Mouse (Mus musculus): Measurements from ENCODE around the gene Fbln2. TPM values are rescaled to one million over a fixed set of nuclear protein-coding genes. Genes with fewer than 3 reads are reported as not detected.

The Fbln2 gene
- total RNA-seq, 2 experiments from 2014 or later: 42.5 to 50.6 TPM

- intact Hi-C loops (cut with DNase I): no loop called here
- no peak for DNase-seq
These were observed 10.6 kb downstream of the Fbln2 start for GRCm38 (mm10) chr6:91222694-91223346.

DNA sequence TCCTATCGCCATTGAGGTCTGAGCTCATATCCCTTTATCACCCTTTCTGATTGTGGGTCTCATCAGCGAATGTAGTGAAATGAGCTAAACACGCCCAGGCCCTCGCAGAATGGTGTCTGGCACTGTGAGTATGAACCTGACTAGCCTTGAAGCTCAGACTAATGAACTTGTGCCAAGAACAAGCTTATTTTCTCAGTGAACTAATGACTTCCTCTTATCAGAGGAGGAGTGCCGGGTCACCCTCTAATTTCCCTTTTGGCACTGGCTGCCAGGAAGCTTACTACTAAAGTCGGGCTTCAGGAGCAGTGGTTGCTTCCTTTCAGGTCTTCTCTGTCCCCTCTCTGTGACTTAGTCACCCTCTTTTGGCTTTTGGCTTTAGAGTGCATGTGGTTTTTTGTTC lies 12.7 kb downstream of the Fbln2 start:
- no peak for DNase-seq
- intact Hi-C loops (cut with DNase I): no loop called here

- DNase-seq: no peak
- intact Hi-C loops (cut with DNase I): no loop called here
These were observed 13.1 kb downstream of the Fbln2 start for GRCm38 (mm10) chr6:91225346-91225745.

DNA sequence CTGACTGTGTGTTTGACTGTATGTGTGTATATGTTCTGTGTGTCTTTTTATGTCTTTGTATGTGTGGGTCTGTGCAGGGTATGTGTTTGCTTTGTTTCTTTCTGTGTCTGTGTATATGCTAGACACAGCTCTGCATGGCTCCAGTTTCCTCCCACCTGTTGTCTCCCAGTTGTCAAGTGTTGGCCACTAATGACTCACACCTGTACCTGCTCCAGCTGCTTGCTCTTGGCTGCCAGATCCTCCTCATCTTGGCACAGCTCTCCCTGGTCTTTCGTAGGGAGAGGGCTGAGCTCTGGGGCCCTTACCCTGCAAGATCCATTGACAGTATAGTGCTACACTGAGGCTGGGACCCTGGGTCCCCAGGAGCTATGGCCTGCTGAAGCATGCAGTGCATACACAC lies 13.8 kb downstream of the Fbln2 start:
- no peak for DNase-seq

GRCm38 (mm10) chr6:91228980-91229379 lies 16.7 kb downstream of the Fbln2 start:
- no peak for DNase-seq
- intact Hi-C loops (cut with DNase I): no loop called here

More for the DNA sequence above, 13.8 kb downstream of the Fbln2 start:
- intact Hi-C loops (cut with DNase I): no loop called here

- intact Hi-C loops (cut with DNase I): no loop called here
- DNase-seq: no peak
These were observed 18.7 kb downstream of the Fbln2 start for GRCm38 (mm10) chr6:91231000-91231399.

DNA sequence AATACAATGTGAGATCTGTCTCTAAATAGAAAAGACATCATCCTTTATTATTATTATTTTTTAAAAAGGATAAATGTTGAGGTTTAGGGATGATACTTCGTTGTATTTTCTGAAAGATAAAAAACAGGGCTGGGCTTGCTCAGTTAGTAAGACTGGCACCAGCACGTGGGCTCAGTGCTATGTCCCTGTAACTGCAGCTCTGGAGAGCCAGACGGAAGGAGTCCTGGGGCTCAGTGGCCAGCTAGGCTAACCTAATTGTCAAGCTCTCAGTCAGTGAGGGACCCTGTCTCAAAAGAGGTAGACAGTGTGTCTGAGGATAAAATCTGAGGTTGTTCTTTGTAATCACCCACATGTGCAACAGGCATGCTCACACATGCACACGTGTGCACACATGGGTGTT lies 19.3 kb downstream of the Fbln2 start:
- no peak for DNase-seq
- intact Hi-C loops (cut with DNase I): no loop called here

- no peak for DNase-seq
- intact Hi-C loops (cut with DNase I): no loop called here
These were observed 20.8 kb downstream of the Fbln2 start for GRCm38 (mm10) chr6:91233011-91233410.

DNA sequence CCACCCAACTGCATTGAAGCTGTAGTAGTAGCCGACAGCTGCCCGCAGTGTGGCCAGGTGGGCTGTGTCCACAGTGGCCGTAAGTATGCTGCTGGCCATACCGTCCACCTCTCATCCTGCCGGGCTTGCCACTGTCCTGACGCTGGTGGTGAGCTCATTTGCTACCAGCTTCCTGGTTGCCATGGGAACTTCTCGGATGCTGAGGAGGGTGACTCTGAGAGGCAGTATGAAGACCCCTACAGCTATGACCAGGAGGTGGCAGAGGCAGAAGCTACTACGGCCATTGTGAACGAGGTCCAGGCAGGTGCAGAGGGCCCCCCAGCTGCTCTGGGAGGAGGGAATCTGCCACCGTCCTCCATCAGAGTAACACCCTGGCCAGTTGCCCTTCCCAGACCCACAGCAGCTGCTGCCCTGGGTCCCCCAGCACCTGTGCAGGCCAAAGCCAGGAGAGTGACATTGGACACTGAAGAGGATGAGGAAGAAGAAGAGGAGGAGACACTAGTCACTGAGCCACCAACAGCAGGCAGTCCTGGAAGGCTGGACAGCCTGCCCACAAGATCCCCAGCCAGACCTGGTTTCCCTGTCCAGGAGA lies 21.3 kb downstream of the Fbln2 start:
- intact Hi-C loops (cut with DNase I): no loop called here
- no peak for DNase-seq

GRCm38 (mm10) chr6:91236006-91236405 lies 23.8 kb downstream of the Fbln2 start:
- no peak for DNase-seq
- intact Hi-C loops (cut with DNase I): no loop called here

GRCm38 (mm10) chr6:91236429-91236828 lies 24.2 kb downstream of the Fbln2 start:
- intact Hi-C loops (cut with DNase I): no loop called here
- no peak for DNase-seq

DNA sequence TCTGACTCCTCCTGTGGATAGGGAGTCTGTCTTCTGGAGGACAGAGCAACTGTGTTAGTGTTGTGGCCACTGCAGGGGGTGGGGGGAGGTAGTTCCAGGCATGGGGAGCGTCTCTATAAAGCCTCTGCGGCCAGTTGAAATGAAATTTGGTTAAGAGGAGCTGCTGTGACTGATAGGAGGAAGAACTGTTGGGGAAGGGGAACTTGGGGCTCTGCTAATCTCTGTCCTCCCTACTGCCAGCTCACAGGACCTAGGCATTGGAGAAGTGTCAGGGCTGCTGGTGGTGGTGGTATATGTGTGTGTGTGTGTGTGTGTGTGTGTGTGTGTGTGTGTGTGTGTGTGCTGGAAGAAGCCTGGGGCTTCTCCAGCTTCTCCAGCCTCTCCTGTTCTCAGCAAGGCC lies 25.0 kb downstream of the Fbln2 start:
- DNase-seq: no peak
- intact Hi-C loops (cut with DNase I): no loop called here

GRCm38 (mm10) chr6:91240537-91240936 lies 28.3 kb downstream of the Fbln2 start:
- DNase-seq: no peak
- intact Hi-C loops (cut with DNase I): no loop called here

GRCm38 (mm10) chr6:91240964-91241363 lies 28.7 kb downstream of the Fbln2 start:
- no peak for DNase-seq
- intact Hi-C loops (cut with DNase I): no loop called here

GRCm38 (mm10) chr6:91243395-91243794 lies 31.1 kb downstream of the Fbln2 start:
- intact Hi-C loops (cut with DNase I): no loop called here
- DNase-seq: no peak

DNA sequence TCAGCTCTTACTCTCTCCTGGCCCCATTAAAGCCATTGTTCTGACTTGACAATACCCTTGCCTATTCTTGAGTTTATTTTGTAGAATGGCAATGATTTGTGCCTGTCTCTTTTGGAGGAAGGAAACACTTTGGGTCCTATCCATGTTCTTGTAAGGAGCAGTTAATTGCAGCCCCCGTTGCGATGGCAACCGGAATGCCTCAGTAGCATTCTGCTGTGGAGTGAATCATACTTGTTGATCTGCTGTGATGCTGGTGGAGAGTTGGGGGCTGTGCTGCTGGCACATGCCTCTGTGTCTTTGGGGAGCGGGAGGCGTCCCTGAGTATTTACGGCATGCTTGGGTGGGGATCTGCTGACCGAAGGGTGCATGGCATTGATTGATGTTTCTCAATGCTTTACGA lies 32.1 kb downstream of the Fbln2 start:
- intact Hi-C loops (cut with DNase I): loop anchor here (1.0 kb wide), 1 partner anchor 38 kb away; no protein-coding TSS in a partner anchor
- no peak for DNase-seq

GRCm38 (mm10) chr6:91245331-91245730 lies 33.1 kb downstream of the Fbln2 start:
- no peak for DNase-seq
- intact Hi-C loops (cut with DNase I): no loop called here

DNA sequence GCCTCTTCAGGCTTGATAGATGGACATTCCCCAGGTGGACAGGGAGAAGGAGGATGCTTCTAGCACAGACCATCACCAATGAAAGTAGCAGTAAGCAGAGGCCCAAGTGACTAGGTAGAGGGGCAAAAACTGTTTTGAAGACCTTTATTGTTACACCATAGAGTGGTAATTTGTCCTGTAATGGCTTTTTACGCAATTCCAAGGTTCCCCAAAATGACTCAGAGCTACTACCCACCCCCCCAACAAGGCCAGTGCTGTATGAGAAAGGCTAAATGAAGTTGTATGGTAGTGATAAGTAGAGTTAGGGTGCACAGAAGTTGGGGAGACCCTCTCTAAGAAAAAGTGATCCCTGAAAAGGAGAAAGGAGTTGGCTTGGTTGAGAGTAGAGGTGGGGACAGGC lies 35.1 kb downstream of the Fbln2 start:
- intact Hi-C loops (cut with DNase I): no loop called here
- no peak for DNase-seq

GRCm38 (mm10) chr6:91248627-91249026 lies 36.4 kb downstream of the Fbln2 start:
- DNase-seq: no peak
- intact Hi-C loops (cut with DNase I): no loop called here

GRCm38 (mm10) chr6:91249797-91250196 lies 37.5 kb downstream of the Fbln2 start:
- no peak for DNase-seq
- intact Hi-C loops (cut with DNase I): loop anchor here (10.0 kb wide), 1 partner anchor 425 kb away; no protein-coding TSS in a partner anchor

GRCm38 (mm10) chr6:91259440-91260120 lies 47.3 kb downstream of the Fbln2 start:
- intact Hi-C loops (cut with DNase I): loop anchor here (10.0 kb wide), 1 partner anchor 435 kb away; no protein-coding TSS in a partner anchor
- DNase-seq: peak in 1 of 2 experiments; percentile 37
